Mouse (Mus musculus): ENCODE data around the gene Ehhadh. TPM values are rescaled to one million over a fixed set of nuclear protein-coding genes. Genes with fewer than 3 reads are reported as not detected.

Ehhadh gene
- polyA plus RNA-seq, 1 experiment from 2014 or later = 5.3 TPM

GRCm38 (mm10) chr16:21791779-21792178 lies 4.2 kb upstream of the Ehhadh start:
- Histone ChIP-seq H3K4me2 (peak overlapping the region; percentile 47), H3K4me1 (replicated peaks; ENCODE audit: control insufficient read depth, insufficient read depth, low read length) (peaks cover 18% of the 10 kb centered on the region)
- ATAC-seq (replicated peaks; ENCODE audit: low FRiP score) = peak; percentile 77

GRCm38 (mm10) chr16:21790469-21790868 lies 2.9 kb upstream of the Ehhadh start:
- 10% methylated on average over 1 of the region's 1 CpGs for WGBS
- Histone ChIP-seq H3K36me3 (ENCODE audit: control insufficient read depth, insufficient read depth, low read length) (no peaks in the 10 kb centered on the region), H3K4me1 (replicated peaks; ENCODE audit: control insufficient read depth, insufficient read depth, low read length) (peaks cover 19% of the 10 kb centered on the region), H3K9ac (ENCODE audit: low read depth, low read length) (no peak overlapping the region), H3K9me3 (ENCODE audit: control insufficient read depth, low read length) (no peaks in the 10 kb centered on the region), H3K27ac (ENCODE audit: low read depth, low read length) (no peak overlapping the region), H3K4me3 (ENCODE audit: low read depth, low read length) (no peak overlapping the region), H3K27me3 (replicated peaks; ENCODE audit: control insufficient read depth, insufficient read depth, low read length) (no peaks in the 10 kb centered on the region), H3K4me2 (no peak overlapping the region)
- DNase-seq (ENCODE audit: low spot score) (no peak), ATAC-seq (replicated peaks; ENCODE audit: low FRiP score) (no peak)

More at GRCm38 (mm10) chr16:21791779-21792178, 4.2 kb upstream of the Ehhadh start:
- WGBS = 28% methylated on average over 3 of the region's 3 CpGs
- DNase-seq (ENCODE audit: low spot score) = no peak
- no peak overlapping the region for H3K4me3 ChIP-seq (ENCODE audit: low read depth, low read length)
- no peaks in the 10 kb centered on the region for H3K27me3 ChIP-seq (replicated peaks; ENCODE audit: control insufficient read depth, insufficient read depth, low read length)
- no peak overlapping the region for H3K9ac ChIP-seq (ENCODE audit: low read depth, low read length)
- H3K36me3 ChIP-seq (ENCODE audit: control insufficient read depth, insufficient read depth, low read length) = no peaks in the 10 kb centered on the region
- peak overlapping the region; percentile 77 for H3K27ac ChIP-seq (ENCODE audit: low read depth, low read length)
- H3K9me3 ChIP-seq (ENCODE audit: control insufficient read depth, low read length) = no peaks in the 10 kb centered on the region

- H3K9ac ChIP-seq (ENCODE audit: low read depth, low read length) = no peak overlapping the region
- no peaks in the 10 kb centered on the region for H3K9me3 ChIP-seq (ENCODE audit: control insufficient read depth, low read length)
- no peak overlapping the region for H3K27ac ChIP-seq (ENCODE audit: low read depth, low read length)
- H3K4me3 ChIP-seq (ENCODE audit: low read depth, low read length) = no peak overlapping the region
- no peaks in the 10 kb centered on the region for H3K27me3 ChIP-seq (replicated peaks; ENCODE audit: control insufficient read depth, insufficient read depth, low read length)
- no peaks in the 10 kb centered on the region for H3K36me3 ChIP-seq (ENCODE audit: control insufficient read depth, insufficient read depth, low read length)
- ATAC-seq (replicated peaks; ENCODE audit: low FRiP score) = no peak
- H3K4me1 ChIP-seq (replicated peaks; ENCODE audit: control insufficient read depth, insufficient read depth, low read length) = peaks cover 15% of the 10 kb centered on the region
- WGBS = 82% methylated on average over 2 of the region's 2 CpGs
- H3K4me2 ChIP-seq = no peak overlapping the region
- DNase-seq (ENCODE audit: low spot score) = no peak
Measured at GRCm38 (mm10) chr16:21789180-21789579, 1.6 kb upstream of the Ehhadh start.

- Histone ChIP-seq H3K4me3 (ENCODE audit: low read depth, low read length) (no peak overlapping the region), H3K9ac (ENCODE audit: low read depth, low read length) (no peak overlapping the region), H3K27me3 (replicated peaks; ENCODE audit: control insufficient read depth, insufficient read depth, low read length) (no peaks in the 10 kb centered on the region), H3K27ac (ENCODE audit: low read depth, low read length) (no peak overlapping the region), H3K9me3 (ENCODE audit: control insufficient read depth, low read length) (no peaks in the 10 kb centered on the region), H3K4me2 (no peak overlapping the region), H3K4me1 (replicated peaks; ENCODE audit: control insufficient read depth, insufficient read depth, low read length) (peaks cover 15% of the 10 kb centered on the region), H3K36me3 (ENCODE audit: control insufficient read depth, insufficient read depth, low read length) (no peaks in the 10 kb centered on the region)
- WGBS = 47% methylated on average over 3 of the region's 3 CpGs
- DNase-seq (ENCODE audit: low spot score) (no peak), ATAC-seq (replicated peaks; ENCODE audit: low FRiP score) (no peak)
Measured at GRCm38 (mm10) chr16:21788581-21788980, 974 bp upstream of the Ehhadh start.

- Histone ChIP-seq H3K4me3 (ENCODE audit: low read depth, low read length) (no peak overlapping the region), H3K27me3 (replicated peaks; ENCODE audit: control insufficient read depth, insufficient read depth, low read length) (no peaks in the 10 kb centered on the region), H3K36me3 (ENCODE audit: control insufficient read depth, insufficient read depth, low read length) (no peaks in the 10 kb centered on the region), H3K9ac (ENCODE audit: low read depth, low read length) (no peak overlapping the region), H3K27ac (ENCODE audit: low read depth, low read length) (no peak overlapping the region), H3K4me1 (replicated peaks; ENCODE audit: control insufficient read depth, insufficient read depth, low read length) (peaks cover 7% of the 10 kb centered on the region; the same call in 1 of the 2 replicates), H3K9me3 (ENCODE audit: control insufficient read depth, low read length) (no peaks in the 10 kb centered on the region), H3K4me2 (no peak overlapping the region)
- no peak for DNase-seq (ENCODE audit: low spot score)
- 84% methylated on average over 8 of the region's 8 CpGs for WGBS
- no peak for ATAC-seq (replicated peaks; ENCODE audit: low FRiP score)
Measured at GRCm38 (mm10) chr16:21786317-21786716, 1.3 kb downstream of the Ehhadh start.

GRCm38 (mm10) chr16:21785000-21785399 lies 2.6 kb downstream of the Ehhadh start:
- DNase-seq (ENCODE audit: low spot score) = no peak
- Histone ChIP-seq H3K9ac (ENCODE audit: low read depth, low read length) (no peak overlapping the region), H3K9me3 (ENCODE audit: control insufficient read depth, low read length) (no peaks in the 10 kb centered on the region), H3K4me2 (no peak overlapping the region), H3K36me3 (ENCODE audit: control insufficient read depth, insufficient read depth, low read length) (no peaks in the 10 kb centered on the region), H3K4me1 (replicated peaks; ENCODE audit: control insufficient read depth, insufficient read depth, low read length) (peaks cover 7% of the 10 kb centered on the region; the same call in 1 of the 2 replicates), H3K4me3 (ENCODE audit: low read depth, low read length) (no peak overlapping the region), H3K27ac (ENCODE audit: low read depth, low read length) (no peak overlapping the region), H3K27me3 (replicated peaks; ENCODE audit: control insufficient read depth, insufficient read depth, low read length) (no peaks in the 10 kb centered on the region)
- no peak for ATAC-seq (replicated peaks; ENCODE audit: low FRiP score)
- 71% methylated on average over 4 of the region's 4 CpGs for WGBS

GRCm38 (mm10) chr16:21782807-21783206 lies 4.8 kb downstream of the Ehhadh start:
- no peaks in the 10 kb centered on the region for H3K36me3 ChIP-seq (ENCODE audit: control insufficient read depth, insufficient read depth, low read length)
- no peak overlapping the region for H3K4me3 ChIP-seq (ENCODE audit: low read depth, low read length)
- H3K9me3 ChIP-seq (ENCODE audit: control insufficient read depth, low read length) = no peaks in the 10 kb centered on the region
- 75% methylated on average over 2 of the region's 2 CpGs for WGBS
- H3K27me3 ChIP-seq (replicated peaks; ENCODE audit: control insufficient read depth, insufficient read depth, low read length) = no peaks in the 10 kb centered on the region
- DNase-seq (ENCODE audit: low spot score) = no peak
- H3K27ac ChIP-seq (ENCODE audit: low read depth, low read length) = no peak overlapping the region
- no peak overlapping the region for H3K4me2 ChIP-seq
- no peak for ATAC-seq (replicated peaks; ENCODE audit: low FRiP score)
- no peak overlapping the region for H3K9ac ChIP-seq (ENCODE audit: low read depth, low read length)
- peaks cover 7% of the 10 kb centered on the region; the same call in 1 of the 2 replicates for H3K4me1 ChIP-seq (replicated peaks; ENCODE audit: control insufficient read depth, insufficient read depth, low read length)

GRCm38 (mm10) chr16:21781895-21782294 lies 5.7 kb downstream of the Ehhadh start:
- H3K27me3 ChIP-seq (replicated peaks; ENCODE audit: control insufficient read depth, insufficient read depth, low read length) = no peaks in the 10 kb centered on the region
- WGBS = 90% methylated on average over 3 of the region's 3 CpGs
- ATAC-seq (replicated peaks; ENCODE audit: low FRiP score) (no peak), DNase-seq (ENCODE audit: low spot score) (no peak)
- H3K4me3 ChIP-seq (ENCODE audit: low read depth, low read length) = no peak overlapping the region
- H3K27ac ChIP-seq (ENCODE audit: low read depth, low read length) = no peak overlapping the region
- H3K4me1 ChIP-seq (replicated peaks; ENCODE audit: control insufficient read depth, insufficient read depth, low read length) = peaks cover 2% of the 10 kb centered on the region; the same call in 1 of the 2 replicates
- H3K36me3 ChIP-seq (ENCODE audit: control insufficient read depth, insufficient read depth, low read length) = no peaks in the 10 kb centered on the region
- no peak overlapping the region for H3K9ac ChIP-seq (ENCODE audit: low read depth, low read length)
- no peak overlapping the region for H3K4me2 ChIP-seq
- no peaks in the 10 kb centered on the region for H3K9me3 ChIP-seq (ENCODE audit: control insufficient read depth, low read length)

- no peaks in the 10 kb centered on the region for H3K9me3 ChIP-seq (ENCODE audit: control insufficient read depth, low read length)
- H3K4me2 ChIP-seq = no peak overlapping the region
- H3K4me1 ChIP-seq (replicated peaks; ENCODE audit: control insufficient read depth, insufficient read depth, low read length) = no peaks in the 10 kb centered on the region; the same call in 1 of the 2 replicates
- no peak for ATAC-seq (replicated peaks; ENCODE audit: low FRiP score)
- H3K4me3 ChIP-seq (ENCODE audit: low read depth, low read length) = no peak overlapping the region
- H3K9ac ChIP-seq (ENCODE audit: low read depth, low read length) = no peak overlapping the region
- no peaks in the 10 kb centered on the region for H3K27me3 ChIP-seq (replicated peaks; ENCODE audit: control insufficient read depth, insufficient read depth, low read length)
- DNase-seq (ENCODE audit: low spot score) = no peak
- no peaks in the 10 kb centered on the region for H3K36me3 ChIP-seq (ENCODE audit: control insufficient read depth, insufficient read depth, low read length)
- H3K27ac ChIP-seq (ENCODE audit: low read depth, low read length) = no peak overlapping the region
- WGBS = 75% methylated on average over 3 of the region's 3 CpGs
Measured at GRCm38 (mm10) chr16:21781277-21781676, 6.3 kb downstream of the Ehhadh start.

Measured in liver, embryonic 11.5 days (tissue).